Mouse (Mus musculus) limb, embryonic 11.5 days (tissue): ENCODE measurements around the gene Metrn. TPM values are rescaled to one million over a fixed set of nuclear protein-coding genes. Genes with fewer than 3 reads are reported as not detected.
"Not testable (repeated sequence)": the region's sequence is repeated elsewhere in the genome, so short reads cannot be mapped to it uniquely, and the experiment has no call there.

Experiments used
- ATAC-seq: fragments of 200-750 bp; cut with Nextera tagmentation; 2 replicates; pipeline ENCODE4 v1.8.0; 2017; ENCODE audit warnings: low read depth; ENCODE audit not compliant: insufficient number of reproducible peaks, low FRiP score, low TSS enrichment
- DNase-seq: peaks from one replicate; pipeline ENCODE4 v3.0.0-alpha.2; 2015; ENCODE audit warnings: low spot score
- H3K27ac ChIP-seq: fragments of 300-500 bp; sonication (generic); replicated peaks from 2 replicates; pipeline ENCODE4 v1.5.1; 2014; ENCODE audit warnings: low read depth, mild to moderate bottlenecking, low read length
- H3K27me3 ChIP-seq: fragments of 300-500 bp; sonication (generic); 2 replicates; pipeline ENCODE4 v1.6.1; 2014; ENCODE audit warnings: mild to moderate bottlenecking, low read length, mixed read lengths; ENCODE audit not compliant: control insufficient read depth, insufficient read depth
- H3K36me3 ChIP-seq: fragments of 300-500 bp; sonication (generic); 2 replicates; pipeline ENCODE4 v1.6.1; 2014; ENCODE audit warnings: mild to moderate bottlenecking, low read length, moderate library complexity, mixed read lengths; ENCODE audit not compliant: control insufficient read depth, insufficient read depth
- H3K4me1 ChIP-seq: fragments of 300-500 bp; sonication (generic); 2 replicates; pipeline ENCODE4 v1.6.1; 2014; ENCODE audit warnings: low read length, mixed read lengths; ENCODE audit not compliant: control insufficient read depth, insufficient read depth
- H3K4me2 ChIP-seq: fragments of 300-500 bp; sonication (generic); 2 replicates; pipeline ENCODE4 v1.6.1; 2014; ENCODE audit warnings: low read depth, mild to moderate bottlenecking, moderate library complexity; ENCODE audit not compliant: severe bottlenecking
- H3K4me3 ChIP-seq: fragments of 300-500 bp; sonication (generic); 2 replicates; pipeline ENCODE4 v1.5.1; 2014; ENCODE audit warnings: low read depth, low read length
- H3K9ac ChIP-seq: fragments of 300-500 bp; sonication (generic); 2 replicates; pipeline ENCODE4 v1.6.1; 2014; ENCODE audit warnings: mild to moderate bottlenecking, low read length
- H3K9me3 ChIP-seq: fragments of 300-500 bp; sonication (generic); 2 replicates; pipeline ENCODE4 v1.6.1; 2016; ENCODE audit warnings: low read length; ENCODE audit not compliant: control insufficient read depth
- WGBS: fragments of 180-500 bp; shearing (Covaris S2); extraction: QIAGEN DNeasy Blood & Tissue Kit; methylation state at CpG from one replicate; pipeline ENCODE4 v1.1.7; 2014; 5-methylcytosine and 5-hydroxymethylcytosine counted together
- polyA plus RNA-seq: library from polyadenylated mRNA; unstranded; fragments of >200 nt; fragmentation: Nextera tagmentation; extraction: Ambion mirVana; gene quantifications from 2 replicates; pipeline ENCODE4 v1.2.1, GENCODE M21; 2014

Metrn gene
- polyA plus RNA-seq, 1 experiment from 2014 or later, result 15.0 TPM

DNA sequence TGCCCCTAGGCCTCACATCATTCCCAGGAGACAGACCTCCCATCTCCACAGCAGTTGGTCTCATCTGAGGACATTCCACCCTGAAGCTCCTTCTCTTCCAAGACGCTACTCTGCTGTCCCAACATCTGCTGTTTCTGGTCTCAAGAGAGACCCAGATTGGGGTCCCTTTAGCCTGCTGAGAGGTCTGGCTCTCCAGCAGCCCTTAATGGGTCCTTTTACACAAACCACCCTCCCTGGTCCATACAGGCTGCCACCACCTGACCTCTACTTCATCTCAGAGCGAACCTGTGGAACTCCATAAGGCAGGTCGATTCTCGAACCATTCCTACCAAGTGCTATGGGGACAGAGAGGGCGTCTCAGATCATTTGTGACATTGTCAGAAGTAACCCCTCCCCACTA lies 11.1 kb upstream of the Metrn start:
- H3K9ac ChIP-seq, result no peak overlapping the region
- no peak overlapping the region for H3K27ac ChIP-seq
- H3K4me2 ChIP-seq, result peak overlapping the region; percentile 97
- H3K36me3 ChIP-seq, result no peaks in the 10 kb centered on the region
- H3K27me3 ChIP-seq, result peaks cover 33% of the 10 kb centered on the region
- H3K4me1 ChIP-seq, result 0 out of 2 replicates have a peak, but pooled peaks cover 2% of the 10 kb centered on the region
- no peaks in the 10 kb centered on the region for H3K9me3 ChIP-seq
- no peak for DNase-seq
- ATAC-seq, result no peak
- H3K4me3 ChIP-seq, result peak overlapping the region; percentile 68; the same call in 1 of the 2 replicates
- WGBS, result 40% methylated on average over 5 of the region's 5 CpGs

DNA sequence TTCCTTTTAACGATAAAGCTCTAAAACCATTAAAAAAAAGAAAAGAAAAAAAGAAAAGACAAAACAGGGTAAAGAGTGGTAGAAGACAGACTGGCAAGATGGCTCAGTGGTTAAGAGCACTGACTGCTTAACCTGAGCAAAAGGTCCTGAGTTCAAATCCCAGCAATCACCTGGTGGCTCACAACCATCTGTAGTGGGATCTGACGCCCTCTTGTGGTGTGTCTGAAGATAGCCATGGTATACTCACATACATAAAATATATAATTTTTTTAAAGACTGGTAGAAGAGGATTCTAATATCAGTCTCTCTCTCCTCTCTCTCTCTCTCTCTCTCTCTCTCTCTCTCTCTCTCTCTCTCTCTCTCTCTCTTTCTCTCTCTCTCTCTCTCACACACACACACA lies 10.5 kb upstream of the Metrn start:
- not testable (repeated sequence) for H3K27ac ChIP-seq, H3K36me3 ChIP-seq, H3K9ac ChIP-seq, H3K9me3 ChIP-seq, ATAC-seq, H3K4me3 ChIP-seq, DNase-seq, H3K4me2 ChIP-seq, H3K4me1 ChIP-seq
- WGBS, result 47% methylated on average over 2 of the region's 2 CpGs
- peaks cover 33% of the 10 kb centered on the region for H3K27me3 ChIP-seq

DNA sequence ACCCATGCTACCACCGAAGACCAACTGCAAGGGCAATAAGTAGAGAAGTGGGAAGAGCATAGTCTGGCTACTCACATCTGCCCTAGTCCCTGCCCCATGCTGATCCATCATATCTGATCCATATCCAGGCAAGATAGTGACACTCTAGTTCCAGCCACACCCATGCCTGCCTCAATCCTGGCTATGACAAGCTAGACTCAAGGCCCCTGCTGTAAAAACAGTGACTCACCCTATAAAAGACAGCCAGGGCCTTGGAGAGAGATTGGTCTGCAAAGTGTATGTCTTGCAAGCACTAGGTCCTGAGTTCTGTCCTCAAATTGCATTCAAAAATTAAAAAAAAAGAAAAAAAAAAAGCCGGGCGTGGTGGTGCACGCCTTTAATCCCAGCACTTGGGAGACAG lies 9.6 kb upstream of the Metrn start:
- peaks cover 35% of the 10 kb centered on the region for H3K27me3 ChIP-seq
- no peak for ATAC-seq
- 82% methylated on average over 4 of the region's 4 CpGs for WGBS

DNA sequence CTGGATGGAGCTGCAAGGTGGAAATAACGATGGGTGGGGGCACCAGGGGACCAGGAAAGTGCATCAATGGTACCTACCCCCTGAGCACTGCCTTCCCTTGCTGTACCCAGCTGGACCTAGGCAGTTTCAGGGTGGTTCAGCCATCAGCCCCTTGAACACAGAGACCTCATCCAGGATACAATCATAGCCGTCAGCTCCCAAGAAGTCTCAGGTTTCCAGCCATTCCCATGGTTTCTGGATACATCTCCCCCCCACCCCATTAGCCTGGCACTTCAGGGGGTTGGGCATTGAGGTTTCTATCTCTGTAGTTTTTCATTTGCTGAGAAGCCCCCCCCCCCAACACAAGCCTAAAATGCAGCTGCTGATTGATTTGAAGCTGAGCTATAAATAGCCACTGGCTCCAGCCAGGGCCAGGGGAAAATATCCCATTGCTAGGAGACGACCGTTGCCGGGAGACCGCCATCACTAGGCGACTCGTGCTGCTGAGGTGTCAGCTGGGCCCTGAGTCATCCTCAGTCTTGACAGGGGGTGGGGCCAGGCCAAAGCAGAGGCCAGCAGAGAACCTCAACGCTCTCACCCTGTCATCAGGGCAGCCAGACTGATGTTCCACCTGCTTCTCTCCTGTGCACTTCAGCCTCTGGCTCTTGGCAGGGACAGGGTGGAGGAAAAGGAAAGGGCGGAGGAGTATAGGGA lies 6.0 kb upstream of the Metrn start:
- H3K9me3 ChIP-seq, result no peaks in the 10 kb centered on the region
- H3K4me3 ChIP-seq, result no peak overlapping the region
- H3K9ac ChIP-seq, result peak overlapping the region; percentile 43; the same call in 1 of the 2 replicates
- DNase-seq, result no peak
- ATAC-seq, result no peak
- H3K4me1 ChIP-seq, result no peaks in the 10 kb centered on the region
- no peaks in the 10 kb centered on the region for H3K36me3 ChIP-seq
- WGBS, result 14% methylated on average over 10 of the region's 10 CpGs
- no peak overlapping the region for H3K27ac ChIP-seq
- H3K27me3 ChIP-seq, result peaks cover 4% of the 10 kb centered on the region
- no peak overlapping the region for H3K4me2 ChIP-seq

More for the DNA sequence above, 9.6 kb upstream of the Metrn start:
- Histone ChIP-seq H3K4me3 (no peak overlapping the region), H3K27ac (no peak overlapping the region), H3K36me3 (no peaks in the 10 kb centered on the region), H3K4me1 (0 out of 2 replicates have a peak, but pooled peaks cover 2% of the 10 kb centered on the region), H3K4me2 (no peak overlapping the region), H3K9ac (no peak overlapping the region), H3K9me3 (no peaks in the 10 kb centered on the region)
- no peak for DNase-seq

DNA sequence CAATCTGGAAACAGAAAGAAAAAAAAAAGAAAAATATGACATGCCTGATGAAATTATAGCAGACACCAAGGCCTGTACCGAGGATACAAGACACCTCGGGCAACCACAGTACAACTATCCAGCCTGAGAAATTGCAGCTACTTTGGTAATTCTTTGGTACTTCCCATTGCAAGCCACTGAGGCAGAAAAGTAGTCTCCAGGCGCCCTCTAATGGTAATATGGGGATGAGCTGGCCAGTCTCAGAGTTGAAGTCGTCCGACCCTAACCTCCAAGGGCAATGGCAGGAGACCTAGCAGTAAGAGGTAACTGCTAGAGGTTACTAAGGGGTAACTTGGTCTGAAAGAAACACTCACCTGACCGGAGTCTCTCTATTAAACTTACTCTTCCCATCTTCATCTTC lies 4.1 kb upstream of the Metrn start:
- Histone ChIP-seq H3K9ac (no peak overlapping the region), H3K4me2 (no peak overlapping the region), H3K36me3 (no peaks in the 10 kb centered on the region), H3K4me3 (no peak overlapping the region), H3K27ac (no peak overlapping the region), H3K9me3 (no peaks in the 10 kb centered on the region), H3K27me3 (0 out of 2 replicates have a peak, but pooled peaks cover 2% of the 10 kb centered on the region), H3K4me1 (peaks cover 8% of the 10 kb centered on the region)
- DNase-seq (peak; percentile 76), ATAC-seq (no peak)
- WGBS, result 9% methylated on average over 6 of the region's 6 CpGs

DNA sequence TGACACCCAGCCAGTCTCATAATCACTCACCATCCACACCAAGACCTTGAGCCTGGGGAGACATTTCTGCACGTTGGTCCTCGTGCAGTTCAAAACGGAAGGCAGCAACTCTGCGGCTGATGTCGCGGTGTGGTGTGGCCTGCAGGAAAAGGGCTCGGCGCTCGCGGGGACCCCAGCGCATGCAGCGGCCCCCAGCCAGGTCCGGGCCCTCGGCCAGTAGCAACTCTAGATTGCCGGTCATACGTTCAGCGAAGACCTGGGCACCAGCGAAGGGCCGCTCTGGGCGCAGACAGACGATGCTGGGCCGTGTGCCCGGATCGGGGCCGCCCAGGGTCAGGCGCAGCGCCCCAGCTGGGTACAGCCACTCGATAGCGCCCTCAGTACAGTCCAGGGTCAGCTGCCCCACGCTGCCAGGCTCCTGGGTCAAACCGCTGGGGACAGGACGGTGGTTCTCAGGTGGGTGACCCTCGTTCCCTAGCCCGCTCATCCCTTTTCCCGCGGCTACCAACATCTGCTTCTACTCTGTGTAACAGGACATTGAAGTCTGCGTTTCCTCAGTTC lies 645 bp downstream of the Metrn start:
- Histone ChIP-seq H3K36me3 (no peaks in the 10 kb centered on the region), H3K4me1 (peaks cover 33% of the 10 kb centered on the region), H3K4me3 (peak overlapping the region; percentile 76), H3K9ac (peak overlapping the region; percentile 79), H3K4me2 (peak overlapping the region; percentile 99), H3K27ac (peak overlapping the region; percentile 57), H3K27me3 (no peaks in the 10 kb centered on the region), H3K9me3 (no peaks in the 10 kb centered on the region)
- DNase-seq (peak; percentile 52), ATAC-seq (peak; percentile 26; the same call in 1 of the 2 replicates)
- WGBS, result under 1% methylated on average over 37 of the region's 37 CpGs

DNA sequence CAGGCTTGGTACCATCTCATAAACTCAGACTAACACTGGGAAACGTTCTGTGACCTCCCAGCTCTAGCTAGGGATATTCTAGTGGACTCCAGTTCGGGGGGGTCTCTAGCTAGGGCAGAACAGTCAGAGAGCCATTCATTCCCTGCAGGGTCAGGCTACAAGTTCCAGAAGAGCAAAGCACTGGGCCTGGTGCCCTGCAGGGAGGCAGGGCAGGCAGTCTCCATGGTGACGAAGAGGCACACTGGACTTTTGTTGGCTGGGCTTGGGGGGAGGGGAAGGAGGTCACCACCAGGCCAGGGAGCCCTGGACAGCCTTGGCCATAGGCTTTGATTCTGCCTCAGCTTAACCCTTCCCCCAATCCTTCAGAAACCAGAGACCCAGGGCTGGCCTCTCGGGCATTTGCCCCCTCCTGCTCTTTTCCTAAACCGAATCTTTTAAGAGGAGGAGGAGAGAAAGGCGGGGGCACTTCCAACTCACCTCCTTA lies 1.3 kb downstream of the Metrn start, which contains the start of gene AC134908.4:
Gene AC134908.4, minus strand, starts transcription at position 51 of the 484 bp plus-strand sequence.
- Histone ChIP-seq H3K27me3 (no peaks in the 10 kb centered on the region), H3K27ac (peak within 1 kb of the TSS; percentile 57), H3K9ac (peak within 1 kb of the TSS; percentile 79), H3K36me3 (no peaks in the 10 kb centered on the region), H3K4me3 (peak within 1 kb of the TSS; percentile 76), H3K4me1 (peaks cover 35% of the 10 kb centered on the region), H3K9me3 (no peaks in the 10 kb centered on the region), H3K4me2 (peak within 1 kb of the TSS; percentile 99)
- peak; percentile 69 for DNase-seq
- 6% methylated on average over 6 of the region's 6 CpGs for WGBS
- ATAC-seq, result peak; percentile 3; the same call in 1 of the 2 replicates

DNA sequence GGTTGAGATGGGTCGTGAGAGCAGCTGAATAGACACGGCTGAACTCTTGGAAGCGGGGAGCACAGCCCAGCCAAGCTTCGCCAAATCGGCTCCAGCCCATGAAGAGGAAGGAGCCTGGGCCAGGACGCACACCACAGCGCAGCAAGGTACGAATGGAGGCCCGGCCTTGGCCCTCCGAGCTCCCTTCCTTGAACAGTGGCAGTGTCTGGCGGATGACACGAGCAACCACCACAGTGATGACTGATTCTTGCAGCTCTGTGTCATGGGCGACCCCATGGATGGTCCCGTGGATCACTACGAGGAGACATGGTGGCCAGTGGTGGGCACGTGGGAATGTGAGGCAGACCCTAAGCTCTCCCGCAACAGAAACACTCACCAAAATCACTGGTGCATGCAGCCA lies 1.9 kb downstream of the Metrn start:
- no peak overlapping the region for H3K27ac ChIP-seq
- WGBS, result 87% methylated on average over 17 of the region's 17 CpGs
- peaks cover 35% of the 10 kb centered on the region for H3K4me1 ChIP-seq
- no peaks in the 10 kb centered on the region for H3K27me3 ChIP-seq
- no peak overlapping the region for H3K4me3 ChIP-seq
- H3K4me2 ChIP-seq, result peak overlapping the region; percentile 99; the same call in 1 of the 2 replicates
- DNase-seq, result no peak
- no peaks in the 10 kb centered on the region for H3K9me3 ChIP-seq
- no peak overlapping the region for H3K9ac ChIP-seq
- H3K36me3 ChIP-seq, result no peaks in the 10 kb centered on the region
- no peak for ATAC-seq
